Mouse (Mus musculus) kidney, adult 2 months (tissue): Measurements from ENCODE around the gene Myb.
"Not testable (repeated sequence)": the region's sequence is repeated elsewhere in the genome, so short reads cannot be mapped to it uniquely, and the experiment has no call there.

ENCODE experiments used
- CTCF ChIP-seq: fragments of 200-500 bp; conservative IDR thresholded peaks from 2 replicates; pipeline ENCODE4 v1.5.1; 2011; ENCODE audit warnings: low read depth, mild to moderate bottlenecking, control low read depth, low read length, moderate library complexity, mixed read lengths; ENCODE audit not compliant: insufficient read depth, insufficient read length
- POLR2A ChIP-seq: fragments of 200-500 bp; IDR thresholded peaks from one replicate; pipeline ENCODE4 v1.6.1; 2011; ENCODE audit warnings: low read depth, low read length, control low read depth

DNA sequence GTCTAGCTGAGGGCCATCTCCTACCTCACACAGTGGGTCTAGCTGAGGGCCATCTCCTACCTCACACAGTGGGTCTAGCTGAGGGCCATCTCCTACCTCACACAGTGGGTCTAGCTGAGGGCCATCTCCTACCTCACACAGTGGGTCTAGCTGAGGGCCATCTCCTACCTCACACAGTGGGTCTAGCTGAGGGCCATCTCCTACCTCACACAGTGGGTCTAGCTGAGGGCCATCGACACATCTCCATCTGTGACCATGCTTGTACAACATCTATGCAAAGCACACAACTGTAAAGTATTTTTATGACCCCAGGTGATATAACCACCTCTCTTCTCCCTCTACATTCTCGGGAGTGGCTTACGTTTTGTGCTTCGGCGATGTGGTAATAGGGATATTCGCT is 10.8 kb downstream of the Myb start:
- TF ChIP-seq CTCF, POLR2A: not testable (repeated sequence)
